Mouse (Mus musculus): ENCODE measurements around the gene Tle6. TPM values are rescaled to one million over a fixed set of nuclear protein-coding genes. Genes with fewer than 3 reads are reported as not detected.

Tle6 gene
- total RNA-seq, 1 experiment = 22.0 TPM

GRCm38 (mm10) chr10:81571501-81571876, 29.4 kb downstream of the Tle6 start:
- Histone ChIP-seq H3K36me3 (ENCODE audit: control insufficient read depth, insufficient read depth, low read length, poor library complexity, severe bottlenecking) (no peaks in the 10 kb centered on the region), H3K9me3 (ENCODE audit: control insufficient read depth, insufficient read depth, low read depth, low read length) (no peaks in the 10 kb centered on the region), H3K27ac (ENCODE audit: insufficient read depth, low read depth, low read length, poor library complexity, severe bottlenecking) (no peak overlapping the region; the same call in 1 of the 2 replicates), H3K9ac (ENCODE audit: insufficient read depth, low read depth, low read length, poor library complexity, severe bottlenecking) (peak overlapping the region; percentile 44; the same call in 1 of the 2 replicates), H3K4me3 (ENCODE audit: insufficient read depth in 1 of 2, low read depth in 1 of 2, low read length in 2 of 2, poor library complexity in 1 of 2, severe bottlenecking in 1 of 2) (peak overlapping the region; percentile 72 to 80), H3K4me1 (ENCODE audit: control insufficient read depth in 2 of 2, insufficient read depth in 2 of 2, low read length in 2 of 2, poor library complexity in 1 of 2) (peaks cover 2 to 28% of the 10 kb centered on the region in 2 experiments; a peak in 2 of 4 replicates)
- DNase-seq (ENCODE audit: low read depth, low spot score) = peak; percentile 95
- in situ Hi-C loops (cut with MboI; ENCODE audit: low sequenced_read_pairs in 2 of 2, unreplicated experiment in 2 of 2) = no loop called here
- no peak for TF ChIP-seq ZC3H11A (IDR thresholded peaks at IDR 0.05; ENCODE audit: borderline replicate concordance, low read depth, low read length)
- peak; percentile 74 for TF ChIP-seq CHD2 (IDR thresholded peaks at IDR 0.05; ENCODE audit: low read depth, low read length)
- no peak for TF ChIP-seq MAFK (IDR thresholded peaks at IDR 0.05; ENCODE audit: insufficient read depth, low read depth, low read length)
- TF ChIP-seq ZNF384 (IDR thresholded peaks at IDR 0.05; ENCODE audit: low read depth, low read length) = no peak
- 0 out of 2 replicates have a peak, but pooled peaks have one; percentile 38 for TF ChIP-seq HCFC1 (IDR thresholded peaks at IDR 0.05; ENCODE audit: borderline replicate concordance, insufficient read depth, low read length)

- H3K4me3 ChIP-seq (ENCODE audit: insufficient read depth in 1 of 2, low read depth in 1 of 2, low read length in 2 of 2, poor library complexity in 1 of 2, severe bottlenecking in 1 of 2) = peak overlapping the region; percentile 72 to 80
- TF ChIP-seq ZNF384 (IDR thresholded peaks at IDR 0.05; ENCODE audit: low read depth, low read length) (no peak), HCFC1 (IDR thresholded peaks at IDR 0.05; ENCODE audit: borderline replicate concordance, insufficient read depth, low read length) (peak; percentile 97), ZC3H11A (IDR thresholded peaks at IDR 0.05; ENCODE audit: borderline replicate concordance, low read depth, low read length) (no peak), CHD2 (IDR thresholded peaks at IDR 0.05; ENCODE audit: low read depth, low read length) (no peak), MAFK (IDR thresholded peaks at IDR 0.05; ENCODE audit: insufficient read depth, low read depth, low read length) (no peak)
- H3K27ac ChIP-seq (ENCODE audit: insufficient read depth, low read depth, low read length, poor library complexity, severe bottlenecking) = peak overlapping the region; percentile 20; the same call in 1 of the 2 replicates
- in situ Hi-C loops (cut with MboI; ENCODE audit: low sequenced_read_pairs in 2 of 2, unreplicated experiment in 2 of 2) = no loop called here
- no peaks in the 10 kb centered on the region for H3K36me3 ChIP-seq (ENCODE audit: control insufficient read depth, insufficient read depth, low read length, poor library complexity, severe bottlenecking)
- peak; percentile 81 for DNase-seq (ENCODE audit: low read depth, low spot score)
- peaks cover 2 to 28% of the 10 kb centered on the region in 2 experiments; a peak in 2 of 4 replicates for H3K4me1 ChIP-seq (ENCODE audit: control insufficient read depth in 2 of 2, insufficient read depth in 2 of 2, low read length in 2 of 2, poor library complexity in 1 of 2)
- no peaks in the 10 kb centered on the region for H3K9me3 ChIP-seq (ENCODE audit: control insufficient read depth, insufficient read depth, low read depth, low read length)
- H3K9ac ChIP-seq (ENCODE audit: insufficient read depth, low read depth, low read length, poor library complexity, severe bottlenecking) = peak overlapping the region; percentile 67; the same call in 1 of the 2 replicates
These were observed 29.9 kb downstream of the Tle6 start for GRCm38 (mm10) chr10:81570831-81571500.

- H3K9me3 ChIP-seq (ENCODE audit: control insufficient read depth, insufficient read depth, low read depth, low read length) = no peaks in the 10 kb centered on the region
- TF ChIP-seq HCFC1 (IDR thresholded peaks at IDR 0.05; ENCODE audit: borderline replicate concordance, insufficient read depth, low read length) (no peak), CHD2 (IDR thresholded peaks at IDR 0.05; ENCODE audit: low read depth, low read length) (no peak), ZC3H11A (IDR thresholded peaks at IDR 0.05; ENCODE audit: borderline replicate concordance, low read depth, low read length) (no peak), MAFK (IDR thresholded peaks at IDR 0.05; ENCODE audit: insufficient read depth, low read depth, low read length) (no peak), ZNF384 (IDR thresholded peaks at IDR 0.05; ENCODE audit: low read depth, low read length) (no peak)
- H3K4me1 ChIP-seq (ENCODE audit: control insufficient read depth in 2 of 2, insufficient read depth in 2 of 2, low read length in 2 of 2, poor library complexity in 1 of 2) = peaks cover 2 to 34% of the 10 kb centered on the region in 2 experiments; a peak in 2 of 4 replicates
- peaks cover 4% of the 10 kb centered on the region for H3K36me3 ChIP-seq (ENCODE audit: control insufficient read depth, insufficient read depth, low read length, poor library complexity, severe bottlenecking)
- peak overlapping the region; percentile 72 to 80 for H3K4me3 ChIP-seq (ENCODE audit: insufficient read depth in 1 of 2, low read depth in 1 of 2, low read length in 2 of 2, poor library complexity in 1 of 2, severe bottlenecking in 1 of 2)
- in situ Hi-C loops (cut with MboI; ENCODE audit: low sequenced_read_pairs in 2 of 2, unreplicated experiment in 2 of 2) = no loop called here
- no peak for DNase-seq (ENCODE audit: low read depth, low spot score)
- H3K9ac ChIP-seq (ENCODE audit: insufficient read depth, low read depth, low read length, poor library complexity, severe bottlenecking) = peak overlapping the region; percentile 67; the same call in 1 of the 2 replicates
- H3K27ac ChIP-seq (ENCODE audit: insufficient read depth, low read depth, low read length, poor library complexity, severe bottlenecking) = peak overlapping the region; percentile 20; the same call in 1 of the 2 replicates
These were observed 30.6 kb downstream of the Tle6 start for GRCm38 (mm10) chr10:81570238-81570800.

DNA sequence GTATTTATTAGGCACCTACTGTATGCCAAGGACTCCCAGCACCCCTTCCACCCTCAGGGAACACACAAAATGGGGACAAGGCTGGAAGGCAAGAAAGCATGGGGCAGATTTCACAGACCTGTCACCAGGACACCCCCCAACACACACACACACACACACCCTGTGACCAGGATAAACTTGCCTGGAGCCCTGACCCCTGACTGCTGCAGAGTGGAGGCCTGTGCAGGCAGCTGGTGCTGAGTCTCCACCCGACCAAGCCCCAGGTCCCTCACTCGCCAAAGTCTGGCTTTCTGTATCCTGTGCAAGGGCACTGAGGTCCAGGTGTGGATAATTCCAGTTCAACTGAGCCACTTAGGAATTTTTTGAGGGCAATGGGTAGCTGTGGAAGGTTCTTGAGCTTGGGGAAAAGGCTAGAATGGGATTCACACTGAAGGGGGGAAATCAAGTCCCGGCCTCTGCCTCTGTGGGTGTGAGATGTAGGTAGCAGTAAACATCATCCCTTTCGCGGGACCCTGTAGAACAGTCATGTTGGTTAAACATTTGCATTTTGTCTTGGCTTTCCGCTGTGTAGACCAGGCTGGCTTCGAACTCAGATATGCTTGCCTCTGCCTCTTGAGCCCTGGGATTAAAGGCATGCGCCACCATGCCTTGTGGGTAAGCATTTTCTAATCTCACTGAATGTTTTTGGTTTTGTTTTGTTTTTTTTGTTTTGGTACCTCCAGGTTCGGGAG, 31.2 kb downstream of the Tle6 start:
- DNase-seq (ENCODE audit: low read depth, low spot score) = no peak
- in situ Hi-C loops (cut with MboI; ENCODE audit: low sequenced_read_pairs in 2 of 2, unreplicated experiment in 2 of 2) = no loop called here
- peaks cover 2 to 36% of the 10 kb centered on the region in 2 experiments; a peak in 2 of 4 replicates for H3K4me1 ChIP-seq (ENCODE audit: control insufficient read depth in 2 of 2, insufficient read depth in 2 of 2, low read length in 2 of 2, poor library complexity in 1 of 2)
- H3K27ac ChIP-seq (ENCODE audit: insufficient read depth, low read depth, low read length, poor library complexity, severe bottlenecking) = no peak overlapping the region
- H3K9me3 ChIP-seq (ENCODE audit: control insufficient read depth, insufficient read depth, low read depth, low read length) = no peaks in the 10 kb centered on the region
- H3K9ac ChIP-seq (ENCODE audit: insufficient read depth, low read depth, low read length, poor library complexity, severe bottlenecking) = no peak overlapping the region
- TF ChIP-seq HCFC1 (IDR thresholded peaks at IDR 0.05; ENCODE audit: borderline replicate concordance, insufficient read depth, low read length) = no peak
- TF ChIP-seq MAFK (IDR thresholded peaks at IDR 0.05; ENCODE audit: insufficient read depth, low read depth, low read length) = no peak
- TF ChIP-seq ZNF384 (IDR thresholded peaks at IDR 0.05; ENCODE audit: low read depth, low read length) = no peak
- no peak for TF ChIP-seq CHD2 (IDR thresholded peaks at IDR 0.05; ENCODE audit: low read depth, low read length)
- TF ChIP-seq ZC3H11A (IDR thresholded peaks at IDR 0.05; ENCODE audit: borderline replicate concordance, low read depth, low read length) = no peak
- H3K4me3 ChIP-seq (ENCODE audit: insufficient read depth in 1 of 2, low read depth in 1 of 2, low read length in 2 of 2, poor library complexity in 1 of 2, severe bottlenecking in 1 of 2) = no peak overlapping the region
- H3K36me3 ChIP-seq (ENCODE audit: control insufficient read depth, insufficient read depth, low read length, poor library complexity, severe bottlenecking) = peaks cover 6% of the 10 kb centered on the region
